Mouse (Mus musculus): ENCODE data around the gene Gm9922. TPM values are rescaled to one million over a fixed set of nuclear protein-coding genes. Genes with fewer than 3 reads are reported as not detected.

Gene Gm9922
- total RNA-seq (2017) = not detected in 2 replicates

GRCm38 (mm10) chr14:101729237-101729971 lies at the start of gene Gm9922, which contains the start of gene Lmo7:
Gm9922 (minus strand) TSS chr14:101729814.
Lmo7 (plus strand) TSS chr14:101729957.
- ATAC-seq (ENCODE audit: extremely low read depth, insufficient number of reproducible peaks, low FRiP score, poor library complexity, severe bottlenecking) = no peak

- no peak for ATAC-seq (ENCODE audit: extremely low read depth, insufficient number of reproducible peaks, low FRiP score, poor library complexity, severe bottlenecking)
Measured at GRCm38 (mm10) chr14:101778426-101778825, 48.8 kb upstream of the Gm9922 start.

GRCm38 (mm10) chr14:101777129-101777493 lies 47.5 kb upstream of the Gm9922 start:
- no peak for ATAC-seq (ENCODE audit: extremely low read depth, insufficient number of reproducible peaks, low FRiP score, poor library complexity, severe bottlenecking)

GRCm38 (mm10) chr14:101776296-101777128 lies 46.9 kb upstream of the Gm9922 start:
- no peak for ATAC-seq (ENCODE audit: extremely low read depth, insufficient number of reproducible peaks, low FRiP score, poor library complexity, severe bottlenecking)

GRCm38 (mm10) chr14:101774631-101775030 lies 45.0 kb upstream of the Gm9922 start:
- ATAC-seq (ENCODE audit: extremely low read depth, insufficient number of reproducible peaks, low FRiP score, poor library complexity, severe bottlenecking) = no peak

GRCm38 (mm10) chr14:101771756-101772155 lies 42.1 kb upstream of the Gm9922 start:
- ATAC-seq (ENCODE audit: extremely low read depth, insufficient number of reproducible peaks, low FRiP score, poor library complexity, severe bottlenecking) = no peak

- ATAC-seq (ENCODE audit: extremely low read depth, insufficient number of reproducible peaks, low FRiP score, poor library complexity, severe bottlenecking) = no peak
Measured at GRCm38 (mm10) chr14:101771336-101771735, 41.7 kb upstream of the Gm9922 start.

GRCm38 (mm10) chr14:101763762-101764295 lies 34.2 kb upstream of the Gm9922 start:
- ATAC-seq (ENCODE audit: extremely low read depth, insufficient number of reproducible peaks, low FRiP score, poor library complexity, severe bottlenecking) = no peak

GRCm38 (mm10) chr14:101762267-101762666 lies 32.7 kb upstream of the Gm9922 start:
- no peak for ATAC-seq (ENCODE audit: extremely low read depth, insufficient number of reproducible peaks, low FRiP score, poor library complexity, severe bottlenecking)

GRCm38 (mm10) chr14:101755425-101755824 lies 25.8 kb upstream of the Gm9922 start:
- ATAC-seq (ENCODE audit: extremely low read depth, insufficient number of reproducible peaks, low FRiP score, poor library complexity, severe bottlenecking) = no peak

- no peak for ATAC-seq (ENCODE audit: extremely low read depth, insufficient number of reproducible peaks, low FRiP score, poor library complexity, severe bottlenecking)
Measured at GRCm38 (mm10) chr14:101750910-101751309, 21.3 kb upstream of the Gm9922 start.

- no peak for ATAC-seq (ENCODE audit: extremely low read depth, insufficient number of reproducible peaks, low FRiP score, poor library complexity, severe bottlenecking)
Measured at GRCm38 (mm10) chr14:101748436-101748835, 18.8 kb upstream of the Gm9922 start.

- no peak for ATAC-seq (ENCODE audit: extremely low read depth, insufficient number of reproducible peaks, low FRiP score, poor library complexity, severe bottlenecking)
Measured at GRCm38 (mm10) chr14:101747811-101748210, 18.2 kb upstream of the Gm9922 start.

GRCm38 (mm10) chr14:101746635-101747034 lies 17.0 kb upstream of the Gm9922 start:
- ATAC-seq (ENCODE audit: extremely low read depth, insufficient number of reproducible peaks, low FRiP score, poor library complexity, severe bottlenecking) = no peak

GRCm38 (mm10) chr14:101737501-101737900 lies 7.9 kb upstream of the Gm9922 start:
- no peak for ATAC-seq (ENCODE audit: extremely low read depth, insufficient number of reproducible peaks, low FRiP score, poor library complexity, severe bottlenecking)

- no peak for ATAC-seq (ENCODE audit: extremely low read depth, insufficient number of reproducible peaks, low FRiP score, poor library complexity, severe bottlenecking)
Measured at GRCm38 (mm10) chr14:101733542-101734303, 4.1 kb upstream of the Gm9922 start.

- peak; percentile 16; the same call in 1 of the 2 replicates for ATAC-seq (ENCODE audit: extremely low read depth, insufficient number of reproducible peaks, low FRiP score, poor library complexity, severe bottlenecking)
Measured at GRCm38 (mm10) chr14:101729972-101730692, 518 bp upstream of the Gm9922 start.

- ATAC-seq (ENCODE audit: extremely low read depth, insufficient number of reproducible peaks, low FRiP score, poor library complexity, severe bottlenecking) = no peak
Measured at GRCm38 (mm10) chr14:101714414-101714813, 15.2 kb downstream of the Gm9922 start.
